Mouse (Mus musculus) splenic B cell, adult 2 months (primary cell): ENCODE data around the gene Tmed4.

ENCODE experiments used
- DNase-seq: peaks from one replicate; pipeline ENCODE4 v3.0.0-alpha.2; 2011; ENCODE audit warnings: low read depth, low spot score
- H3K27me3 ChIP-seq: 2 replicates; pipeline ENCODE4 v1.6.1; 2012; ENCODE audit warnings: mild to moderate bottlenecking, low read length, moderate library complexity, mixed read lengths; ENCODE audit not compliant: control insufficient read depth, poor library complexity, insufficient read depth, severe bottlenecking
- H3K36me3 ChIP-seq: 2 replicates; pipeline ENCODE4 v1.6.1; 2012; ENCODE audit warnings: mild to moderate bottlenecking, low read length, moderate library complexity, mixed read lengths; ENCODE audit not compliant: control insufficient read depth, poor library complexity, insufficient read depth, severe bottlenecking

The Tmed4 gene

DNA sequence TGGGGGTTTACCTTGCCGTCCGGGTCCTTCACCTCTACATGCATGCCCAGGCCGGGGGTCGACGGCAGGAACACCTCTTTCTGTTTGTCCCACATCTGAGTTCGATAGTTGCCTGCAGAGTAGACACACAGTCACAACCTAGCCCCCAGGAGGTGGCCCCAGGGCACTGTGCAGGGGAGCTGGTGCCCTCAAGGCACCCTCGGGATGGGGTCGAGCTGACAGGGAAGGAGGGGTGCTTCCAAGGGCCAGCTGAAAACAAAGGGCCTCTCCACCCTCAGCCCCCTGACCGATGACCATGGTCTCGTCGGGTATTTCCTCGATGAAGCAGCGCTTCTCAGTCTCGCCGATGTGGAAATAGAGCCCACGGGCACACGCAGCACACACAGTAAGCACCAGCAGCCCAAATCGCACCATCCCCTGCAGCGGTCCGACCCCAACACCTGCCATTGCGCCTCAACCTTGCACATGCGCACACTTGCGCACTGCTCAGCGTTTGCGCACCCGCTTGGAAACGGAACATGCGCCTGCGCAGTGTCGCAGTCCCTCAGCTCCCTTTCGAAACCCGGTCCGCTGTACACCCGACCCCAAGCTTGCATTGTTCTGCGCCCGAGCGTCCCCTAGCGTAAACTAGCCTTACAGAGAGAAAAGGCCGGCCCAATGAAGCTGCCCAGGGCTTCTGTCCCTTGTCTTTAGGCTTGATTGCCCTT lies at the start of gene Tmed4:
Gene Tmed4, minus strand, starts transcription at position 484 of the 707 bp plus-strand sequence.
- Histone ChIP-seq H3K36me3 (peaks cover 7% of the 10 kb centered on the region), H3K27me3 (no peaks in the 10 kb centered on the region)
- peak; percentile 99 for DNase-seq

- peaks cover 7% of the 10 kb centered on the region; the same call in 1 of the 2 replicates for H3K36me3 ChIP-seq
- no peaks in the 10 kb centered on the region for H3K27me3 ChIP-seq
- no peak for DNase-seq
Observed at GRCm38 (mm10) chr11:6323348-6323747, 48.7 kb upstream of the Tmed4 start.

DNA sequence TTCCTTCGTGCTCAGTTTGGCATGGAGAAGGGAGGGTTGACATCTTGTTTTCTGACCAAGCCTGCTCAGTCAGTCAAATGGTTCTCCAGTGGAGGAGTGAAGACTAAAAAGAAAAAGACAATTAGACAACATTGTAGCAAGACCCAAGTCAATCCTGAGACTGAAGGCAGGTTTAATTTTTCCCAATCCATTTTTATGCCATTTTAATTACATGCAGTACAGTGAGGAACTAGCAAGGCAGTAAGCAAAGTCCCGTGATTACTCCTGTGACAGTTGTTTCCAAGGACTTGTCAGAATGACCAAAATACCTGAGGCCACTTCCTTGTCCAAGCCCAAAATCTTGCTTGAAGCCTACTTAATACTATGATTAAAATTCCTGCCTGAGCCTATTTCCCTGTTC lies 47.4 kb upstream of the Tmed4 start:
- DNase-seq = no peak
- Histone ChIP-seq H3K27me3 (no peaks in the 10 kb centered on the region), H3K36me3 (peaks cover 11% of the 10 kb centered on the region; the same call in 1 of the 2 replicates)

- DNase-seq = no peak
- Histone ChIP-seq H3K36me3 (peaks cover 9% of the 10 kb centered on the region; the same call in 1 of the 2 replicates), H3K27me3 (no peaks in the 10 kb centered on the region)
Observed at GRCm38 (mm10) chr11:6319374-6319773, 44.7 kb upstream of the Tmed4 start.

DNA sequence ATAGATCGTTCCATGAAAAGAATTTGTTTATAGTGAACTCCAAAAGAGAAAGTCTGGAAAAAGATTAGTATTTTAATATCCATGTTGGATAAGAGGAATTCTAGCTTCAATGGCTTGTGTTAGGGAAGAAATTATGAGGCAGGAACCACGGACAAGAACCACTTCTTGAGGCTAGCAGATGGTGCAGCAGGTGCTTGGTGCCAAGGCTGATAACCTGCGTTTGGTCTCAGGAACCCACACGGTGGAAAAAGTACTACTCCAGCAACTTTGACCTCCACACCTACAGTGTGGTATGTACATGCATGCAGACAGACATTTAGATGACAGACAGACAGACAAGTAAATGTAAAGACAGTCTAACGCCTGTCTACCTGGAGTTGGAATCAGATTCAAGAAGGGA lies 43.9 kb upstream of the Tmed4 start:
- Histone ChIP-seq H3K36me3 (peaks cover 9% of the 10 kb centered on the region; the same call in 1 of the 2 replicates), H3K27me3 (no peaks in the 10 kb centered on the region)
- DNase-seq = no peak

DNA sequence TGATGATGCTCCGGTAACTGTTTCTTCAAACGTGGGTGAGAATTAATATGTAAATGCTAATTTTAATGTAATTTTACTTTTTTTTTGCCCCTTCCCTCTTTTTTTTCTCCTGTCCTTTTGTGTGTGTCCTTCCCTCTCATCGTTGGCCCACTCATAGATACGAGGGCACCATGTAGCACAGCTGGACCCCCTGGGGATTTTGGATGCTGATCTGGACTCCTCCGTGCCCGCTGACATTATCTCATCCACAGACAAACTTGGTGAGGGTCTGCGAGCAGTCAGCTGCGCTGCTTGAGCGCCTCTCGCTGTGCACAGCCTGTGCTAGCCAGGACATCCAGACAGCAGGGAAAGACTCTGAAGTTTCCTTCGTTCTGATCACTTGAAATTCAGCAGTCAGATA lies 42.2 kb upstream of the Tmed4 start:
- DNase-seq = no peak
- Histone ChIP-seq H3K36me3 (peaks cover 9% of the 10 kb centered on the region; the same call in 1 of the 2 replicates), H3K27me3 (no peaks in the 10 kb centered on the region)

DNA sequence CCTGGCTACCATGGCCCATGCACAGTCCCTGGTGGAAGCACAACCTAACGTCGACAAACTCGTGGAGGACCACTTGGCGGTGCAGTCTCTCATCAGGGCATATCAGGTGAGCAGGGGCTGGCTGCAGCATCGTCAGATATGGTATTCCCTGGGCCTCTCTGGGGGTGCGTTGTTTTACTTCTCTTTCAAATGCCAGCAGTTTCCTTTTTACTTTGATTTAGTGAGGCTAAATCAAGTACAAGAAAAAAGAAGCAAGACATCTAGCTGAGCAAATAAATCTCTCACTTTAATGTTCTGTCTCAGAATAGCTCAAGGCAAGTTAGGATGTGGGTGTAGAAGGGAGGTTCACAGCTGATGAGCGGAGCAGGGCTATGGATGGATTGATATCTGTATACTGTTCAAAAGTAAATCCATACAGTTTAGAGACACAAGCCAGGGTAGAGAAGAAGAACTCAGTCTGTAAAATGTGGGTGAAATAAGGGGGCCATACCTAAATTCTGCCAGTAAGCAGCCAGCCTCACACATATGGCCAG lies 39.3 kb upstream of the Tmed4 start:
- Histone ChIP-seq H3K27me3 (no peaks in the 10 kb centered on the region), H3K36me3 (peaks cover 8% of the 10 kb centered on the region)
- no peak for DNase-seq

- no peak for DNase-seq
- H3K36me3 ChIP-seq = peaks cover 2% of the 10 kb centered on the region; the same call in 1 of the 2 replicates
- no peaks in the 10 kb centered on the region for H3K27me3 ChIP-seq
Observed at GRCm38 (mm10) chr11:6308181-6308580, 33.5 kb upstream of the Tmed4 start.

GRCm38 (mm10) chr11:6305943-6306430 lies 31.3 kb upstream of the Tmed4 start:
- H3K36me3 ChIP-seq = peaks cover 4% of the 10 kb centered on the region; the same call in 1 of the 2 replicates
- no peak for DNase-seq
- no peaks in the 10 kb centered on the region for H3K27me3 ChIP-seq

DNA sequence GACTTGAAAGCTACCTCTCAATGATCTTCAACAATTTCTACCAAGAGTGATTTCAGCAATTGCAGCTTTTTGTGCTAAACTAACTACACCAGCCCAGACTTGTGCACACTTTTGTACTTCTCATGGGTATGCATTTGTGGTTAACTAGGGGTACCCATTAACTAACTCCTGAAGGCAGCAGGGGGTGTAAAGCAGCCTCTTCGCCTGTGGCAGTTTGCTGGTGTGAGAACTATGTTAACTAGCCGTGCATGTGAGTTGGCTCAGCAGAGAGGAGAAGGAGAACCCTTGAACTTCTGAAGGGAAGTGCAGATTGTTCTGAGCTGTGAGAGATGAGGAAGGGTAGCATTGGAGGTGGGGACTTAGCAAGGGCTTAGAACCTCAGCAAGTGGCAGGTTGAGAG lies 28.1 kb upstream of the Tmed4 start:
- peaks cover 13% of the 10 kb centered on the region for H3K36me3 ChIP-seq
- no peaks in the 10 kb centered on the region for H3K27me3 ChIP-seq
- DNase-seq = no peak

GRCm38 (mm10) chr11:6299435-6299834 lies 24.8 kb upstream of the Tmed4 start:
- Histone ChIP-seq H3K27me3 (no peaks in the 10 kb centered on the region), H3K36me3 (peaks cover 13% of the 10 kb centered on the region)
- DNase-seq = peak; percentile 14

DNA sequence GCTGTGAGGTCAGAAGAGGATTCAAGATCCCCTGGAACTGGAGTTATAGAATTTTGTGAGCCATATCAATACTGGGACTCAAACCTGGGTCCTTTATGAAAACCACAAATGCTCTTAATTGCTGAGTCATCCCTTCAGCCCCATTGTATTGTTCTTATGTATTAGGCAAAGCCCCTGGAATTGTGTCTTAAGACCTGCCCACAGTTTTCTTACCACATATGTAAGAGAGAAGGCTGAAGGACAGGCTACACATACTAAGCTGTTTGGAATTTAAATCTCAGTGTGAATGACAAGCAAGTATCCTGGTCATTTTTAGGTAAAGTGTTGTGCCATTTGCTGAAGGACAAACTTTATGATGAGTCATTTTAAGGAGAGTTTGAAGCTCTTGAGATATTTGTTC lies 21.4 kb upstream of the Tmed4 start:
- peaks cover 10% of the 10 kb centered on the region for H3K36me3 ChIP-seq
- H3K27me3 ChIP-seq = no peaks in the 10 kb centered on the region
- no peak for DNase-seq

- no peaks in the 10 kb centered on the region for H3K27me3 ChIP-seq
- H3K36me3 ChIP-seq = peaks cover 4% of the 10 kb centered on the region
- DNase-seq = no peak
Observed at GRCm38 (mm10) chr11:6294632-6295031, 20.0 kb upstream of the Tmed4 start.

- DNase-seq = no peak
- H3K36me3 ChIP-seq = peaks cover 4% of the 10 kb centered on the region
- no peaks in the 10 kb centered on the region for H3K27me3 ChIP-seq
Observed at GRCm38 (mm10) chr11:6293601-6294000, 18.9 kb upstream of the Tmed4 start.

- no peak for DNase-seq
- Histone ChIP-seq H3K36me3 (no peaks in the 10 kb centered on the region; the same call in none of the 2 replicates), H3K27me3 (no peaks in the 10 kb centered on the region)
Observed at GRCm38 (mm10) chr11:6292988-6293349, 18.3 kb upstream of the Tmed4 start.
